Mouse (Mus musculus): Measurements from ENCODE around the gene Map3k4. TPM values are rescaled to one million over a fixed set of nuclear protein-coding genes. Genes with fewer than 3 reads are reported as not detected.
"Not testable (repeated sequence)": the region's sequence is repeated elsewhere in the genome, so short reads cannot be mapped to it uniquely, and the experiment has no call there.

Gene Map3k4
- polyA plus RNA-seq, 1 experiment from 2014 or later = 48.5 TPM

GRCm38 (mm10) chr17:12300896-12301706, 17.5 kb downstream of the Map3k4 start:
- Histone ChIP-seq H3K9me3 (no peaks in the 10 kb centered on the region), H3K36me3 (no peaks in the 10 kb centered on the region), H3K4me2 (replicated peaks) (no peak overlapping the region), H3K9ac (replicated peaks) (no peak overlapping the region), H3K27ac (no peak overlapping the region), H3K27me3 (no peaks in the 10 kb centered on the region), H3K4me3 (replicated peaks) (no peak overlapping the region), H3K4me1 (replicated peaks) (peaks cover 35% of the 10 kb centered on the region)
- ATAC-seq = peak; percentile 63
- 49% methylated on average over 3 of the region's 3 CpGs for WGBS

GRCm38 (mm10) chr17:12300127-12300675, 18.4 kb downstream of the Map3k4 start:
- no peak overlapping the region for H3K9ac ChIP-seq (replicated peaks)
- H3K9me3 ChIP-seq = no peaks in the 10 kb centered on the region
- ATAC-seq = no peak
- H3K27ac ChIP-seq = no peak overlapping the region
- no peaks in the 10 kb centered on the region for H3K36me3 ChIP-seq
- no peak overlapping the region for H3K4me3 ChIP-seq (replicated peaks)
- WGBS = 66% methylated on average over 14 of the region's 14 CpGs
- H3K4me2 ChIP-seq (replicated peaks) = no peak overlapping the region
- H3K27me3 ChIP-seq = no peaks in the 10 kb centered on the region
- peaks cover 35% of the 10 kb centered on the region for H3K4me1 ChIP-seq (replicated peaks)

DNA sequence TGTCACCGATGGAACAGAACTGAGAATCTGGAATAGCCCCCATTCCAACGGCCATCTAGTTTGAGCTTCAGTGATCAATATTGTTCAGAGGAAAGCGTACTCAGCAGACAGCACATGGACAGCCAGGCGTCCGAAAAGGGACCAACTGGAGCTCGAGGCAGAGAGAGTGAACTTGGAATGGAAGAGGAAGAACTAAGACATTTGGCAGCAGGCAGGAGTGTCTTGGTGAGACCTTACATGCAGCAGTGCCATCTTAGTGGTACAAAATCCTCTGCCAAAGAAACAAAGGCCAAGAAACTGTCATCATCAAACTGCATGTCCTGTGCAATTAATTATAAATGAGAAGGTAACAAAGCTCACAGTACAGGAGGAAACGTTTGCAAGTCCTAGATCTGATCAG, 19.2 kb downstream of the Map3k4 start:
- H3K4me2 ChIP-seq (replicated peaks) = no peak overlapping the region
- ATAC-seq = no peak
- H3K4me3 ChIP-seq (replicated peaks) = no peak overlapping the region
- H3K36me3 ChIP-seq = no peaks in the 10 kb centered on the region
- WGBS = 85% methylated on average over 7 of the region's 7 CpGs
- no peak overlapping the region for H3K9ac ChIP-seq (replicated peaks)
- H3K27me3 ChIP-seq = no peaks in the 10 kb centered on the region
- H3K27ac ChIP-seq = no peak overlapping the region
- no peaks in the 10 kb centered on the region for H3K9me3 ChIP-seq
- H3K4me1 ChIP-seq (replicated peaks) = peaks cover 35% of the 10 kb centered on the region

GRCm38 (mm10) chr17:12297978-12298377, 20.6 kb downstream of the Map3k4 start:
- Histone ChIP-seq H3K4me1 (replicated peaks) (peaks cover 43% of the 10 kb centered on the region), H3K4me3 (replicated peaks) (no peak overlapping the region), H3K9ac (replicated peaks) (no peak overlapping the region), H3K36me3 (no peaks in the 10 kb centered on the region), H3K9me3 (no peaks in the 10 kb centered on the region), H3K27ac (no peak overlapping the region), H3K4me2 (replicated peaks) (no peak overlapping the region), H3K27me3 (no peaks in the 10 kb centered on the region)
- WGBS = 89% methylated on average over 4 of the region's 4 CpGs
- ATAC-seq = no peak

DNA sequence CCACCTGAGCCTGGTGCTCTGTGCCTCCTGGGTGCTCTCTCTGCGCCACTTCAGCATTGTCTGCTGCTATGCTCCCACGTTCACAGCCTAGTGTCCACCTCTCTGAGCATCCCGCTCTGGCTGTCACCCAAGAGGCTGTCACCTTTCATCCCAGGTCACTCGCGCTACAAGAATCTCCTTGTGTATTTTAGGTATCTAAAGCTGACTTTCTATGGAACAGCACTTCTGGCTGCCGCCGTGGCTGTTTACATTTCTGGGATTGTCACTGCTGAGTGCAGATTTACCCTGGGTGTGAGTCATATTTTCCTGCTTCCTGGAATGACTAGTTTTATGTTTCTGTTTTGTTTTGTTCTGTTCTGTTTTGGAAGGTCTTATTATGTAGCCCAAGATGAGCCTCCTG, 21.3 kb downstream of the Map3k4 start:
- Histone ChIP-seq H3K36me3 (no peaks in the 10 kb centered on the region), H3K4me3 (replicated peaks) (no peak overlapping the region), H3K27ac (no peak overlapping the region), H3K4me1 (replicated peaks) (peaks cover 46% of the 10 kb centered on the region), H3K9me3 (no peaks in the 10 kb centered on the region), H3K27me3 (no peaks in the 10 kb centered on the region), H3K9ac (replicated peaks) (no peak overlapping the region), H3K4me2 (replicated peaks) (no peak overlapping the region)
- 81% methylated on average over 7 of the region's 7 CpGs for WGBS
- no peak for ATAC-seq

DNA sequence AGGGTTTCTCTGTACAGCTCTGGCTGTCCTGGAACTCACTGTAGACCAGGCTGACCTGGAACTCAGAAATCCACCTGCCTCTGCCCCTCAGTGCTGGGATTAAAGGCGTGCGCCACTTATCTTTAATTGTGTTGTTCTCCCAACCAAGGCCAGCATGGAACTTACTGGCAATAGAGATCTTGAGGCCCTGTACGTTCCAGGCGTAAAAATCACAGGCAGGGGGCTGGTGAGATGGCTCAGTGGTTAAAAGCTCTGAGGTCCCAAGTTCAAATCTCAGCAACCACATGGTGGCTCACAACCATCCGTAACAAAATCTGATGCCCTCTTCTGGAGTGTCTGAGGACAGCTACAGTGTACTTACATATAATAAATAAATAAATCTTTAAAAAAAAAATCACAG, 22.7 kb downstream of the Map3k4 start:
- H3K4me2 ChIP-seq (replicated peaks); H3K4me3 ChIP-seq (replicated peaks); H3K9ac ChIP-seq (replicated peaks); ATAC-seq; H3K36me3 ChIP-seq; H3K27ac ChIP-seq; H3K9me3 ChIP-seq; H3K27me3 ChIP-seq: not testable (repeated sequence)
- WGBS = 87% methylated on average over 5 of the region's 5 CpGs
- H3K4me1 ChIP-seq (replicated peaks) = peaks cover 46% of the 10 kb centered on the region

DNA sequence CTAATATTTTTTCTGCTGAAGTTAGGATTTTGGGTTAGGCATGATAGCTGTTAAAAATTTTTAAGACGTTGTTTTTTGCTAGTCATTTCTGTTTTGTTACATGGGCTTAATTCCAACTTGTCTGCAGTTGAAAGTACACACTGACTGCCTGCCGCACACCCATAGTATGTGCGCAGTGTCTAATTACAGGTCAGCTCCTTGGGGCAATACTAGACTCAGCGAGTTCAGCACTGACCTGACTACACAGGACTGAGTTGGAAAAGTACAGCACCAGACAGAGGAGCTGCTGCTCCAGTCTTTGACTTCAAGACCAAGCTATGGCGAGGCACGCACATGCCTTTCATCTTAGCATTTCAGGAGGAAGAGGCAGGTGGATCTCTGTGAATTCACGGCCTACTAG, 24.2 kb downstream of the Map3k4 start:
- no peak for ATAC-seq
- Histone ChIP-seq H3K4me1 (replicated peaks) (peaks cover 42% of the 10 kb centered on the region), H3K4me2 (replicated peaks) (no peak overlapping the region), H3K9me3 (no peaks in the 10 kb centered on the region), H3K9ac (replicated peaks) (no peak overlapping the region), H3K27me3 (no peaks in the 10 kb centered on the region), H3K27ac (no peak overlapping the region), H3K4me3 (replicated peaks) (no peak overlapping the region), H3K36me3 (no peaks in the 10 kb centered on the region)
- 90% methylated on average over 7 of the region's 7 CpGs for WGBS

GRCm38 (mm10) chr17:12293571-12293970, 25.0 kb downstream of the Map3k4 start:
- Histone ChIP-seq H3K27me3 (no peaks in the 10 kb centered on the region), H3K4me2 (replicated peaks) (no peak overlapping the region), H3K4me3 (replicated peaks) (no peak overlapping the region), H3K9me3 (no peaks in the 10 kb centered on the region), H3K27ac (no peak overlapping the region), H3K36me3 (no peaks in the 10 kb centered on the region), H3K9ac (replicated peaks) (no peak overlapping the region), H3K4me1 (replicated peaks) (peaks cover 39% of the 10 kb centered on the region)
- no peak for ATAC-seq
- 79% methylated on average over 6 of the region's 6 CpGs for WGBS

DNA sequence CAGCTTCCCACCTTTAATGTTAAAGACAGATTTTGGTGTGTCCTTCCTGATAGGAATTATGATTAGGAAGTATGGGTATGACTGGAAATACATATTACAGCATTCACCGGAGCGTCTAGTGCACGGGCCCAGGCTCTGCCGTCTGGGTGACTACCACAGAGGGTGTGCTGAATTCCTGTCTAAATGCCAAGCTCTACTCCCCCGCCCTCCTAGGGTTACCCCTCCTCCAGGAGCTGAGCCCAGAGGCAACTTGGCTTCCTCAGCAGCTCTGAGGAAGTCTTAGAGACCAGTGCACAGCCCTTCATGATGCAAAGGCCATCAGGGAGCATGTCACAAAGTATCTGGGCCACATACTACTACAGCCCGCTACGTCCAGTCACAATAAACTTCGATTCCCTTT, 25.7 kb downstream of the Map3k4 start:
- WGBS = 93% methylated on average over 8 of the region's 8 CpGs
- H3K9ac ChIP-seq (replicated peaks) = no peak overlapping the region
- no peak overlapping the region for H3K4me3 ChIP-seq (replicated peaks)
- no peak overlapping the region for H3K4me2 ChIP-seq (replicated peaks)
- 0 out of 2 replicates have a peak, but pooled peaks cover 3% of the 10 kb centered on the region for H3K36me3 ChIP-seq
- ATAC-seq = no peak
- no peaks in the 10 kb centered on the region for H3K27me3 ChIP-seq
- H3K27ac ChIP-seq = no peak overlapping the region
- no peaks in the 10 kb centered on the region for H3K9me3 ChIP-seq
- peaks cover 39% of the 10 kb centered on the region for H3K4me1 ChIP-seq (replicated peaks)

DNA sequence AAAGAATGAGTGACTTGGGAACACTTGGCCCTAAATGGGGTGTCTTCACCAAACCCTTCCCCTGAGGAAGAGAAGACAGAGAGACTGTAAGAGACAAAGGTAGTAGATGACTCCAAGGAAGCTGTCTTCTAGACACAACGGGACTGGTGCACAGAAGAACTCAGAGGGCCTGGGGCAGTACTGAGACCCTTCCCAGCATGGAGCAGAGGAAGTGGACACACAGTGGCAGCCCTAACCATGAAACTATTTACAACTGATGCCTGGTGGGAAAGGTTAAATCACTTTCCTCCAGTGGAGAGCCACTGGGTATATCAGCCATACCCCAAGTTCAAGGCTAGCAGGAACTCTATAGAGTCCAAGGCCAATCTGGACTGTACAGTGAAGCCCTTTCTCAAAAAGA, 26.2 kb downstream of the Map3k4 start:
- no peak for ATAC-seq
- H3K4me2 ChIP-seq (replicated peaks) = no peak overlapping the region
- H3K9ac ChIP-seq (replicated peaks) = no peak overlapping the region
- H3K27me3 ChIP-seq = no peaks in the 10 kb centered on the region
- H3K9me3 ChIP-seq = no peaks in the 10 kb centered on the region
- H3K36me3 ChIP-seq = 0 out of 2 replicates have a peak, but pooled peaks cover 3% of the 10 kb centered on the region
- H3K27ac ChIP-seq = no peak overlapping the region
- 92% methylated on average over 1 of the region's 1 CpGs for WGBS
- peaks cover 39% of the 10 kb centered on the region for H3K4me1 ChIP-seq (replicated peaks)
- H3K4me3 ChIP-seq (replicated peaks) = no peak overlapping the region

- WGBS = 79% methylated on average over 7 of the region's 7 CpGs
- ATAC-seq = peak; percentile 84
Measured at GRCm38 (mm10) chr17:12291151-12291550, 27.4 kb downstream of the Map3k4 start.

DNA sequence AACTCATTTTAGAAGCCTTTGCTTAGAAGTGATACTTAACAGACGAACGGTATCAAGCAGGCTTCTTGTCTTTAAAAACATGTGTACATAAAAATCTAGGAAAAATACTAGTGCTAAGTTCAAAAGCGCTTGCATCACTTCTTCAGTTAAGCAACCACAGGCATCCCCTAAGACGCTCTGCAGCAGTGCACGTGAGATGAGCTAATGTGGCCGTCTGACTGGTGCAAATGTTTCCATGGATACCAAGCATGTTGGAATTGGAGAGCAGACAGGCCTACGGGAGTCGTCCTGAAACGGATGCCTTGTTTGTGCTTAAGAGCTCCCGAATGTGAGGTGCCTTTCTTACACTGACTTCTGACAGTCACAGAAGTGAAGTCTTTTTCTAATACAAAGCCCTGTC, 27.9 kb downstream of the Map3k4 start:
- ATAC-seq = peak; percentile 96
- H3K4me2 ChIP-seq (replicated peaks) = no peak overlapping the region
- no peak overlapping the region for H3K4me3 ChIP-seq (replicated peaks)
- H3K27ac ChIP-seq = peak overlapping the region; percentile 61
- 0 out of 2 replicates have a peak, but pooled peaks cover 3% of the 10 kb centered on the region for H3K36me3 ChIP-seq
- 21% methylated on average over 10 of the region's 10 CpGs for WGBS
- H3K27me3 ChIP-seq = no peaks in the 10 kb centered on the region
- H3K9me3 ChIP-seq = no peaks in the 10 kb centered on the region
- H3K9ac ChIP-seq (replicated peaks) = no peak overlapping the region
- H3K4me1 ChIP-seq (replicated peaks) = peaks cover 36% of the 10 kb centered on the region

More at GRCm38 (mm10) chr17:12291151-12291550, 27.4 kb downstream of the Map3k4 start:
- no peak overlapping the region for H3K9ac ChIP-seq (replicated peaks)
- peaks cover 36% of the 10 kb centered on the region for H3K4me1 ChIP-seq (replicated peaks)
- no peaks in the 10 kb centered on the region for H3K9me3 ChIP-seq
- H3K36me3 ChIP-seq = 0 out of 2 replicates have a peak, but pooled peaks cover 3% of the 10 kb centered on the region
- H3K27me3 ChIP-seq = no peaks in the 10 kb centered on the region
- H3K4me3 ChIP-seq (replicated peaks) = no peak overlapping the region
- peak overlapping the region; percentile 61 for H3K27ac ChIP-seq
- no peak overlapping the region for H3K4me2 ChIP-seq (replicated peaks)

Measured in midbrain, embryonic 13.5 days (tissue).